18 mouse cellular contexts compared by ENCODE assay signal in genomic region chr4:98157921-98158320, GRCm38 (mm10).
"Had no signal": no experiment of that assay in that cellular context is flagged by ENCODE, and none has a peak within 500 bp of the region (broad histone marks: within the 10 kb centered on the region; RNA-seq: fewer than 3 reads in every experiment).

No protein-coding gene starts in this region.

- H3K27me3 ChIP-seq: limb, embryonic 12.5 days had no signal

- ATAC-seq: liver, postnatal 0 days; lung, postnatal 0 days had no signal

- DNase-seq: kidney, adult 18-20 months; kidney, postnatal 10 days; kidney, postnatal 36 days; layer of hippocampus, postnatal 36 days; liver, postnatal 0 days; lung, embryonic 14.5 days; lung, postnatal 4 days; midbrain, embryonic 14.5 days; thymus, adult 2 months; thymus, postnatal 14 days; thymus, postnatal 4 days had no signal

- H3K9ac ChIP-seq: limb, embryonic 12.5 days; liver, embryonic 14.5 days; liver, postnatal 0 days; lung, embryonic 14.5 days had no signal

- H3K9me3 ChIP-seq: limb, embryonic 12.5 days had no signal

- H3K4me2 ChIP-seq: limb, embryonic 12.5 days; liver, embryonic 11.5 days; lung, embryonic 14.5 days; midbrain, embryonic 11.5 days had no signal

- H3K36me3 ChIP-seq: limb, embryonic 12.5 days had no signal

- H3K27ac ChIP-seq: left cerebral cortex, adult 2 months; limb, embryonic 12.5 days; liver, embryonic 14.5 days; stomach, postnatal 0 days had no signal

- H3K4me3 ChIP-seq: left cerebral cortex, adult 2 months; limb, embryonic 12.5 days had no signal
